Mouse (Mus musculus) limb, embryonic 12.5 days (tissue): ENCODE measurements around the gene Erc1. TPM values are rescaled to one million over a fixed set of nuclear protein-coding genes. Genes with fewer than 3 reads are reported as not detected.

Experiments used
- ATAC-seq: fragments of 200-750 bp; cut with Nextera tagmentation; 2 replicates; pipeline ENCODE4 v1.8.0; 2017; ENCODE audit warnings: low read depth, moderate TSS enrichment; ENCODE audit not compliant: insufficient number of reproducible peaks, insufficient read depth, low FRiP score, low TSS enrichment
- H3K27ac ChIP-seq: fragments of 300-500 bp; sonication (generic); 2 replicates; pipeline ENCODE4 v1.5.1; 2016; ENCODE audit warnings: mild to moderate bottlenecking, moderate library complexity
- H3K27me3 ChIP-seq: fragments of 300-500 bp; sonication (generic); 2 replicates; pipeline ENCODE4 v1.6.1; 2016; ENCODE audit warnings: mild to moderate bottlenecking, moderate library complexity
- H3K36me3 ChIP-seq: fragments of 300-500 bp; sonication (generic); 2 replicates; pipeline ENCODE4 v1.6.1; 2016; ENCODE audit warnings: mild to moderate bottlenecking, moderate library complexity
- H3K4me1 ChIP-seq: fragments of 300-500 bp; sonication (generic); replicated peaks from 2 replicates; pipeline ENCODE4 v1.6.1; 2016
- H3K4me2 ChIP-seq: fragments of 300-500 bp; sonication (generic); 2 replicates; pipeline ENCODE4 v1.6.1; 2016; ENCODE audit warnings: mild to moderate bottlenecking, moderate library complexity
- H3K4me3 ChIP-seq: fragments of 300-500 bp; sonication (generic); replicated peaks from 2 replicates; pipeline ENCODE4 v1.5.1; 2016; ENCODE audit warnings: mild to moderate bottlenecking
- H3K9ac ChIP-seq: fragments of 300-500 bp; sonication (generic); replicated peaks from 2 replicates; pipeline ENCODE4 v1.6.1; 2016; ENCODE audit warnings: mild to moderate bottlenecking, moderate library complexity
- H3K9me3 ChIP-seq: fragments of 300-500 bp; sonication (generic); 2 replicates; pipeline ENCODE4 v1.6.1; 2016; ENCODE audit warnings: mild to moderate bottlenecking, moderate library complexity
- WGBS: fragments of 180-500 bp; shearing (Covaris S2); methylation state at CpG from one replicate; pipeline ENCODE4 v1.1.7; 2016; 5-methylcytosine and 5-hydroxymethylcytosine counted together
- polyA plus RNA-seq: library from polyadenylated mRNA; unstranded; fragments of >200 nt; fragmentation: Nextera tagmentation; extraction: Ambion mirVana; gene quantifications from 2 replicates; pipeline ENCODE4 v1.2.1, GENCODE M21; 2016

Erc1 gene
- polyA plus RNA-seq = 31.2 and 34.6 TPM in 2 replicates

GRCm38 (mm10) chr6:119848034-119848695, at the start of gene Erc1:
Gene Erc1, minus strand, starts transcription at chr6:119848167.
- H3K9ac ChIP-seq = peak within 1 kb of the TSS; percentile 80
- H3K4me1 ChIP-seq = peaks cover 18% of the 10 kb centered on the region
- ATAC-seq = peak; percentile 90
- no peaks in the 10 kb centered on the region for H3K36me3 ChIP-seq
- peak within 1 kb of the TSS; percentile 88 for H3K4me3 ChIP-seq
- no peaks in the 10 kb centered on the region for H3K27me3 ChIP-seq
- H3K4me2 ChIP-seq = peak within 1 kb of the TSS; percentile 64
- H3K9me3 ChIP-seq = no peaks in the 10 kb centered on the region
- 0% methylated on average over 56 of the region's 73 CpGs for WGBS
- H3K27ac ChIP-seq = peak within 1 kb of the TSS; percentile 97

GRCm38 (mm10) chr6:119892711-119893110, 44.7 kb upstream of the Erc1 start:
- no peaks in the 10 kb centered on the region for H3K36me3 ChIP-seq
- no peak overlapping the region for H3K4me3 ChIP-seq
- ATAC-seq = no peak
- no peaks in the 10 kb centered on the region for H3K4me1 ChIP-seq
- no peak overlapping the region for H3K9ac ChIP-seq
- no peak overlapping the region for H3K4me2 ChIP-seq
- no peak overlapping the region for H3K27ac ChIP-seq
- 0 out of 2 replicates have a peak, but pooled peaks cover 2% of the 10 kb centered on the region for H3K27me3 ChIP-seq
- H3K9me3 ChIP-seq = no peaks in the 10 kb centered on the region
- 80% methylated on average over 7 of the region's 7 CpGs for WGBS

- Histone ChIP-seq H3K27me3 (no peaks in the 10 kb centered on the region), H3K36me3 (no peaks in the 10 kb centered on the region), H3K4me2 (no peak overlapping the region), H3K27ac (no peak overlapping the region), H3K9me3 (no peaks in the 10 kb centered on the region), H3K4me3 (no peak overlapping the region), H3K4me1 (no peaks in the 10 kb centered on the region), H3K9ac (no peak overlapping the region)
- WGBS = 81% methylated on average over 7 of the region's 7 CpGs
- no peak for ATAC-seq
Observed at GRCm38 (mm10) chr6:119883151-119883550, 35.2 kb upstream of the Erc1 start.

GRCm38 (mm10) chr6:119864341-119865034, 16.5 kb upstream of the Erc1 start:
- ATAC-seq = no peak

GRCm38 (mm10) chr6:119861519-119861918, 13.6 kb upstream of the Erc1 start:
- Histone ChIP-seq H3K9me3 (no peaks in the 10 kb centered on the region), H3K36me3 (no peaks in the 10 kb centered on the region), H3K9ac (no peak overlapping the region), H3K27ac (no peak overlapping the region), H3K4me1 (no peaks in the 10 kb centered on the region), H3K4me3 (no peak overlapping the region), H3K27me3 (no peaks in the 10 kb centered on the region), H3K4me2 (no peak overlapping the region)
- ATAC-seq = no peak
- 87% methylated on average over 8 of the region's 8 CpGs for WGBS

More at GRCm38 (mm10) chr6:119864341-119865034, 16.5 kb upstream of the Erc1 start:
- Histone ChIP-seq H3K4me3 (no peak overlapping the region), H3K9ac (no peak overlapping the region), H3K27ac (no peak overlapping the region), H3K36me3 (no peaks in the 10 kb centered on the region), H3K4me2 (no peak overlapping the region), H3K9me3 (no peaks in the 10 kb centered on the region), H3K4me1 (no peaks in the 10 kb centered on the region), H3K27me3 (no peaks in the 10 kb centered on the region)
- 92% methylated on average over 11 of the region's 11 CpGs for WGBS

- H3K27me3 ChIP-seq = no peaks in the 10 kb centered on the region
- no peak overlapping the region for H3K4me2 ChIP-seq
- no peaks in the 10 kb centered on the region for H3K36me3 ChIP-seq
- H3K9me3 ChIP-seq = no peaks in the 10 kb centered on the region
- no peak overlapping the region for H3K27ac ChIP-seq
- H3K4me1 ChIP-seq = no peaks in the 10 kb centered on the region
- ATAC-seq = no peak
- no peak overlapping the region for H3K9ac ChIP-seq
- no peak overlapping the region for H3K4me3 ChIP-seq
- 89% methylated on average over 2 of the region's 2 CpGs for WGBS
Observed at GRCm38 (mm10) chr6:119860236-119860635, 12.3 kb upstream of the Erc1 start.

- no peak overlapping the region for H3K4me2 ChIP-seq
- H3K27ac ChIP-seq = no peak overlapping the region
- no peak for ATAC-seq
- H3K36me3 ChIP-seq = no peaks in the 10 kb centered on the region
- no peaks in the 10 kb centered on the region for H3K9me3 ChIP-seq
- no peak overlapping the region for H3K9ac ChIP-seq
- 88% methylated on average over 4 of the region's 4 CpGs for WGBS
- H3K4me3 ChIP-seq = no peak overlapping the region
- H3K4me1 ChIP-seq = no peaks in the 10 kb centered on the region
- no peaks in the 10 kb centered on the region for H3K27me3 ChIP-seq
Observed at GRCm38 (mm10) chr6:119855471-119855870, 7.5 kb upstream of the Erc1 start.

GRCm38 (mm10) chr6:119854156-119854555, 6.2 kb upstream of the Erc1 start:
- Histone ChIP-seq H3K27me3 (no peaks in the 10 kb centered on the region), H3K9ac (no peak overlapping the region), H3K27ac (no peak overlapping the region), H3K9me3 (no peaks in the 10 kb centered on the region), H3K4me2 (no peak overlapping the region), H3K4me3 (no peak overlapping the region), H3K4me1 (peaks cover 4% of the 10 kb centered on the region), H3K36me3 (no peaks in the 10 kb centered on the region)
- WGBS = 49% methylated on average over 2 of the region's 2 CpGs
- ATAC-seq = no peak

GRCm38 (mm10) chr6:119849858-119850257, 1.9 kb upstream of the Erc1 start:
- H3K4me1 ChIP-seq = peaks cover 18% of the 10 kb centered on the region
- no peaks in the 10 kb centered on the region for H3K27me3 ChIP-seq
- WGBS = 97% methylated on average over 3 of the region's 3 CpGs
- no peak for ATAC-seq
- no peaks in the 10 kb centered on the region for H3K36me3 ChIP-seq
- no peak overlapping the region for H3K4me2 ChIP-seq
- H3K4me3 ChIP-seq = no peak overlapping the region
- H3K9ac ChIP-seq = no peak overlapping the region
- H3K27ac ChIP-seq = no peak overlapping the region
- no peaks in the 10 kb centered on the region for H3K9me3 ChIP-seq

- Histone ChIP-seq H3K9ac (no peak overlapping the region), H3K4me1 (peaks cover 18% of the 10 kb centered on the region), H3K4me2 (peak overlapping the region; percentile 64), H3K9me3 (no peaks in the 10 kb centered on the region), H3K36me3 (no peaks in the 10 kb centered on the region), H3K27ac (no peak overlapping the region), H3K4me3 (0 out of 2 replicates have a peak overlapping the region, but pooled peaks have one; percentile 88), H3K27me3 (no peaks in the 10 kb centered on the region)
- no peak for ATAC-seq
- 80% methylated on average over 3 of the region's 3 CpGs for WGBS
Observed at GRCm38 (mm10) chr6:119849348-119849709, 1.4 kb upstream of the Erc1 start.

GRCm38 (mm10) chr6:119848696-119849347, 855 bp upstream of the Erc1 start:
- Histone ChIP-seq H3K27ac (peak overlapping the region; percentile 97), H3K36me3 (no peaks in the 10 kb centered on the region), H3K27me3 (no peaks in the 10 kb centered on the region), H3K9ac (peak overlapping the region; percentile 80), H3K4me2 (peak overlapping the region; percentile 64), H3K4me3 (peak overlapping the region; percentile 88), H3K9me3 (no peaks in the 10 kb centered on the region), H3K4me1 (peaks cover 18% of the 10 kb centered on the region)
- ATAC-seq = no peak; the same call in 1 of the 2 replicates
- 25% methylated on average over 13 of the region's 13 CpGs for WGBS
